Mouse (Mus musculus) central nervous system, embryonic 14 days (tissue): ENCODE measurements around the gene Olfr1496. TPM values are rescaled to one million over a fixed set of nuclear protein-coding genes. Genes with fewer than 3 reads are reported as not detected.

Experiments used
- polyA plus RNA-seq: library from polyadenylated mRNA; depleted of rRNA; stranded (reverse); fragments of >200 nt; gene quantifications from 2 replicates; pipeline ENCODE4 v1.2.3, GENCODE M21; 2012; rRNA removed

Gene Olfr1496
- not detected in 2 replicates for polyA plus RNA-seq

GRCm38 (mm10) chr19:13777578-13777977, at the start of gene Olfr1496:
TSS of gene Olfr1496 (plus strand) at chr19:13777878.

GRCm38 (mm10) chr19:13739428-13739827, 38.2 kb upstream of the Olfr1496 start, which contains the start of gene Olfr1494:
TSS of gene Olfr1494 (plus strand) at chr19:13739728.

GRCm38 (mm10) chr19:13764306-13764705, 13.4 kb upstream of the Olfr1496 start, which contains the start of gene Olfr1495:
TSS of gene Olfr1495 (plus strand) at chr19:13764606.

GRCm38 (mm10) chr19:13798102-13798501, 20.4 kb downstream of the Olfr1496 start, which contains the start of gene Olfr1497:
TSS of gene Olfr1497 (minus strand) at chr19:13798202.

GRCm38 (mm10) chr19:13819347-13819746, 41.7 kb downstream of the Olfr1496 start, which contains the start of gene Olfr1499:
TSS of gene Olfr1499 (minus strand) at chr19:13819447.

GRCm38 (mm10) chr19:13830388-13830787, 52.7 kb downstream of the Olfr1496 start, which contains the start of gene Olfr1500:
TSS of gene Olfr1500 (minus strand) at chr19:13830488.

Other genes starting within 250 kb of the Olfr1496 start
- not detected in 2 replicates for gene Olfr1480, start 250.0 kb upstream of the Olfr1496 start, polyA plus RNA-seq
- not detected in 2 replicates for gene Olfr1484, start 194.4 kb upstream of the Olfr1496 start, polyA plus RNA-seq
- not detected in 2 replicates for gene Olfr1487, start 160.5 kb upstream of the Olfr1496 start, polyA plus RNA-seq
- gene Olfr1489, start 146.3 kb upstream of the Olfr1496 start, polyA plus RNA-seq = not detected in 2 replicates
- gene Olfr1490, start 126.8 kb upstream of the Olfr1496 start, polyA plus RNA-seq = not detected in 2 replicates
- gene Olfr1491, start 80.6 kb upstream of the Olfr1496 start, polyA plus RNA-seq = not detected in 2 replicates
- not detected in 2 replicates for gene Olfr1493-ps1, start 54.6 kb upstream of the Olfr1496 start, polyA plus RNA-seq
- gene Olfr1494, start 38.1 kb upstream of the Olfr1496 start, polyA plus RNA-seq = not detected in 2 replicates
- not detected in 2 replicates for gene Olfr1495, start 13.3 kb upstream of the Olfr1496 start, polyA plus RNA-seq
- gene Olfr1497, start 20.3 kb downstream of the Olfr1496 start, polyA plus RNA-seq = not detected in 2 replicates
- not detected in 2 replicates for gene Olfr1499, start 41.6 kb downstream of the Olfr1496 start, polyA plus RNA-seq
- gene Olfr1500, start 52.6 kb downstream of the Olfr1496 start, polyA plus RNA-seq = not detected in 2 replicates
- not detected in 2 replicates for gene Olfr1501, start 72.8 kb downstream of the Olfr1496 start, polyA plus RNA-seq
- not detected in 2 replicates for gene Olfr1502, start 83.9 kb downstream of the Olfr1496 start, polyA plus RNA-seq
- not detected in 2 replicates for gene Olfr1504, start 120.0 kb downstream of the Olfr1496 start, polyA plus RNA-seq
- not detected in 2 replicates for gene Olfr1505, start 135.7 kb downstream of the Olfr1496 start, polyA plus RNA-seq